Comparison of ENCODE assay signal across 33 mouse cellular contexts in the genomic region with DNA sequence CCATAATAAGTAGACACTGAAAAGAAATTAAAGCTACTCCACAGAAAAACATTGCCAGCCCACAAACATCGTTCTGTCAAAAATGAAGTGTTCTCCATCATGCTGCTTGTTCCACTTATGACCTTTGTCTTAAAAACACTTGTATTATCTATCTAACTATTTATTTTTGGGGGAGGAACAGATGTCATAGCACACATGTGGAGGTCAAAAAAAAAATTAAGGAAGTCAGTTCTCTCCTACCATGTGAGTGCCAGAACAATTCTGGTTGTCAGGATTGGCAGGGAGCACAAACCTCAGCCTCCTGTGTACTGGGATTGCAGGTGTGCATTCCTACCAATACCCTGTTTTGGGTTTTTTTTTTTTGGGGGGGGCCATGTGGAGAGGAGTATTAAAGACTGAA. TPM values are rescaled to one million over a fixed set of nuclear protein-coding genes. Genes with fewer than 3 reads are reported as not detected.
"Had no signal": no experiment of that assay in that cellular context is flagged by ENCODE, and none has a peak within 500 bp of the region (broad histone marks: within the 10 kb centered on the region; RNA-seq: fewer than 3 reads in every experiment).

No protein-coding gene starts in this region.

- H3K27ac ChIP-seq: embryonic facial prominence, embryonic 10.5 days; embryonic facial prominence, embryonic 12.5 days; embryonic facial prominence, embryonic 13.5 days; embryonic facial prominence, embryonic 15.5 days; forebrain, embryonic 10.5 days; forebrain, embryonic 12.5 days; forebrain, embryonic 13.5 days; forebrain, embryonic 15.5 days; gastrocnemius, adult 2 months; heart, adult 2 months had no signal

- H3K36me3 ChIP-seq: embryonic facial prominence, embryonic 12.5 days; embryonic facial prominence, embryonic 15.5 days; forebrain, embryonic 10.5 days had no signal

- H3K27me3 ChIP-seq: embryonic facial prominence, embryonic 12.5 days; embryonic facial prominence, embryonic 13.5 days; embryonic facial prominence, embryonic 15.5 days; forebrain, embryonic 12.5 days; forebrain, embryonic 13.5 days; forebrain, embryonic 15.5 days had no signal

- H3K9ac ChIP-seq: embryonic facial prominence, embryonic 12.5 days; embryonic facial prominence, embryonic 13.5 days; embryonic facial prominence, embryonic 15.5 days; forebrain, embryonic 12.5 days; forebrain, embryonic 13.5 days; forebrain, embryonic 15.5 days; forebrain, postnatal 0 days had no signal

- DNase-seq: cerebellum, adult 9-10 months; cerebellum, adult 9-11 months; cerebellum, postnatal 10 days; cerebellum, postnatal 14 days; cerebellum, postnatal 25 days; cerebellum, postnatal 36 days; embryo, embryonic 11 days; forebrain, postnatal 0 days; gastrocnemius, adult 2 months; gastrocnemius, postnatal 10 days; gastrocnemius, postnatal 14 days; gastrocnemius, postnatal 25 days; gastrocnemius, postnatal 36 days; heart, adult 11 months; heart, adult 18-20 months; heart, adult 2 months had no signal

- H3K4me1 ChIP-seq: embryonic facial prominence, embryonic 10.5 days; embryonic facial prominence, embryonic 12.5 days; embryonic facial prominence, embryonic 13.5 days; embryonic facial prominence, embryonic 15.5 days; forebrain, embryonic 10.5 days; forebrain, embryonic 13.5 days; forebrain, embryonic 15.5 days had no signal

- H3K9me3 ChIP-seq: embryonic facial prominence, embryonic 10.5 days; embryonic facial prominence, embryonic 12.5 days; embryonic facial prominence, embryonic 13.5 days; embryonic facial prominence, embryonic 15.5 days; forebrain, embryonic 10.5 days; forebrain, embryonic 12.5 days; forebrain, embryonic 13.5 days; forebrain, embryonic 15.5 days had no signal

- H3K4me3 ChIP-seq: embryonic facial prominence, embryonic 10.5 days; embryonic facial prominence, embryonic 12.5 days; embryonic facial prominence, embryonic 13.5 days; embryonic facial prominence, embryonic 15.5 days; erythroblast, embryonic 14.5 days; forebrain, embryonic 10.5 days; forebrain, embryonic 12.5 days; forebrain, embryonic 13.5 days; forebrain, embryonic 15.5 days; gastrocnemius, adult 2 months; heart, adult 2 months had no signal

RNA-seq across cellular contexts. Expression of gene Cct8l1, which starts 53.9 kb away (rescaled TPM):
- total RNA-seq: common myeloid progenitor, adult 5-6 weeks; forebrain, postnatal 0 days; gastrocnemius, postnatal 10 days; gastrocnemius, postnatal 14 days; gastrocnemius, postnatal 4 days; granulocyte monocyte progenitor cell, adult 5-6 weeks had no signal
- polyA plus RNA-seq: embryonic facial prominence, embryonic 11.5 days; embryonic facial prominence, embryonic 12.5 days; embryonic facial prominence, embryonic 13.5 days; embryonic facial prominence, embryonic 14.5 days; embryonic facial prominence, embryonic 15.5 days; erythroblast, embryonic 14.5 days; forebrain, embryonic 10.5 days; forebrain, embryonic 11.5 days; forebrain, embryonic 13.5 days; forebrain, embryonic 14.5 days; forebrain, embryonic 15.5 days; forebrain, embryonic 16.5 days; forebrain, postnatal 0 days had no signal
